Mouse (Mus musculus) ES-E14 (cell line): ENCODE results near the gene Pdzd2.

Experiments used
- CHD2 ChIP-seq: IDR thresholded peaks from 2 replicates; pipeline ENCODE4 v1.6.1; 2014; ENCODE audit warnings: mild to moderate bottlenecking, low read depth, low read length, inconsistent platforms
- ZNF384 ChIP-seq: IDR thresholded peaks from 2 replicates; pipeline ENCODE4 v1.6.1; 2012; ENCODE audit warnings: low read depth, low read length, inconsistent platforms

- no peak for TF ChIP-seq ZNF384
- TF ChIP-seq CHD2: no peak
Observed at GRCm38 (mm10) chr15:12453343-12453742, 286.4 kb downstream of the Pdzd2 start.
